Mouse (Mus musculus): ENCODE measurements around the gene Fcgrt.
"Not testable (repeated sequence)": the region's sequence is repeated elsewhere in the genome, so short reads cannot be mapped to it uniquely, and the experiment has no call there.

Fcgrt gene

GRCm38 (mm10) chr7:45110089-45110488 lies 6.4 kb upstream of the Fcgrt start:
- not testable (repeated sequence) for DNase-seq (ENCODE audit: low read depth)

GRCm38 (mm10) chr7:45107052-45107645 lies 3.5 kb upstream of the Fcgrt start:
- DNase-seq (ENCODE audit: low read depth), result no peak

- no peak for DNase-seq (ENCODE audit: low read depth)
Measured at GRCm38 (mm10) chr7:45106441-45106840, 2.8 kb upstream of the Fcgrt start.

GRCm38 (mm10) chr7:45105491-45105890 lies 1.8 kb upstream of the Fcgrt start:
- no peak for DNase-seq (ENCODE audit: low read depth)

GRCm38 (mm10) chr7:45104941-45105340 lies 1.3 kb upstream of the Fcgrt start:
- DNase-seq (ENCODE audit: low read depth), result no peak

- DNase-seq (ENCODE audit: low read depth), result peak; percentile 49
Measured at GRCm38 (mm10) chr7:45102940-45103585, 588 bp downstream of the Fcgrt start.

GRCm38 (mm10) chr7:45102441-45102840 lies 1.2 kb downstream of the Fcgrt start:
- DNase-seq (ENCODE audit: low read depth), result no peak

GRCm38 (mm10) chr7:45100046-45100445 lies 3.6 kb downstream of the Fcgrt start:
- DNase-seq (ENCODE audit: low read depth), result no peak

GRCm38 (mm10) chr7:45098541-45099240 lies 5.0 kb downstream of the Fcgrt start:
- no peak for DNase-seq (ENCODE audit: low read depth)

- no peak for DNase-seq (ENCODE audit: low read depth)
Measured at GRCm38 (mm10) chr7:45097479-45097878, 6.2 kb downstream of the Fcgrt start.

GRCm38 (mm10) chr7:45095965-45096364 lies 7.7 kb downstream of the Fcgrt start:
- DNase-seq (ENCODE audit: low read depth), result not testable (repeated sequence)

GRCm38 (mm10) chr7:45095367-45095766 lies 8.3 kb downstream of the Fcgrt start:
- no peak for DNase-seq (ENCODE audit: low read depth)

GRCm38 (mm10) chr7:45094121-45094520 lies 9.5 kb downstream of the Fcgrt start:
- DNase-seq (ENCODE audit: low read depth), result no peak

- no peak for DNase-seq (ENCODE audit: low read depth)
Measured at GRCm38 (mm10) chr7:45093516-45093905, 10.1 kb downstream of the Fcgrt start.

- DNase-seq (ENCODE audit: low read depth), result no peak
Measured at GRCm38 (mm10) chr7:45092828-45093515, 10.7 kb downstream of the Fcgrt start.

GRCm38 (mm10) chr7:45092048-45092447 lies 11.6 kb downstream of the Fcgrt start, which contains the start of gene Rcn3:
Gene Rcn3, minus strand, starts transcription at chr7:45092221.
- peak; percentile 88 for DNase-seq (ENCODE audit: low read depth)

- no peak for DNase-seq (ENCODE audit: low read depth)
Measured at GRCm38 (mm10) chr7:45091001-45091990, 12.4 kb downstream of the Fcgrt start.

- DNase-seq (ENCODE audit: low read depth), result no peak
Measured at GRCm38 (mm10) chr7:45090251-45090977, 13.2 kb downstream of the Fcgrt start.

- no peak for DNase-seq (ENCODE audit: low read depth)
Measured at GRCm38 (mm10) chr7:45088597-45088996, 15.1 kb downstream of the Fcgrt start.

GRCm38 (mm10) chr7:45086084-45086483 lies 17.6 kb downstream of the Fcgrt start:
- no peak for DNase-seq (ENCODE audit: low read depth)
